Mouse (Mus musculus) liver, embryonic 13.5 days (tissue): ENCODE measurements around the gene Mettl7a2. TPM values are rescaled to one million over a fixed set of nuclear protein-coding genes. Genes with fewer than 3 reads are reported as not detected.
"Not testable (repeated sequence)": the region's sequence is repeated elsewhere in the genome, so short reads cannot be mapped to it uniquely, and the experiment has no call there.

ENCODE experiments used
- ATAC-seq: fragments of 200-750 bp; cut with Nextera tagmentation; 2 replicates; pipeline ENCODE4 v1.8.0; 2017; ENCODE audit warnings: low read depth, mild to moderate bottlenecking, moderate number of reproducible peaks, moderate library complexity
- DNase-seq: peaks from one replicate; pipeline ENCODE4 v3.0.0; 2022
- H3K27ac ChIP-seq: fragments of 300-500 bp; sonication (generic); 2 replicates; pipeline ENCODE4 v1.5.1; 2015; ENCODE audit warnings: moderate library complexity, mild to moderate bottlenecking, inconsistent platforms
- H3K27me3 ChIP-seq: fragments of 300-500 bp; sonication (generic); 2 replicates; pipeline ENCODE4 v1.6.1; 2015; ENCODE audit warnings: mild to moderate bottlenecking, inconsistent platforms
- H3K36me3 ChIP-seq: fragments of 300-500 bp; sonication (generic); 2 replicates; pipeline ENCODE4 v1.6.1; 2015; ENCODE audit warnings: mild to moderate bottlenecking, inconsistent platforms
- H3K4me1 ChIP-seq: fragments of 300-500 bp; sonication (generic); replicated peaks from 2 replicates; pipeline ENCODE4 v1.6.1; 2015; ENCODE audit warnings: inconsistent platforms
- H3K4me2 ChIP-seq: fragments of 300-500 bp; sonication (generic); 2 replicates; pipeline ENCODE4 v1.6.1; 2015; ENCODE audit warnings: inconsistent platforms, mild to moderate bottlenecking, moderate library complexity
- H3K4me3 ChIP-seq: fragments of 300-500 bp; sonication (generic); replicated peaks from 2 replicates; pipeline ENCODE4 v1.5.1; 2015; ENCODE audit warnings: mild to moderate bottlenecking, inconsistent platforms
- H3K9ac ChIP-seq: fragments of 300-500 bp; sonication (generic); 2 replicates; pipeline ENCODE4 v1.6.1; 2015; ENCODE audit warnings: mild to moderate bottlenecking, inconsistent platforms
- H3K9me3 ChIP-seq: fragments of 300-500 bp; sonication (generic); replicated peaks from 2 replicates; pipeline ENCODE4 v1.6.1; 2016; ENCODE audit warnings: inconsistent platforms
- WGBS: fragments of 180-500 bp; shearing (Covaris S2); methylation state at CpG from one replicate; pipeline ENCODE4 v1.1.7; 2015; ENCODE audit not compliant: insufficient replicate concordance; 5-methylcytosine and 5-hydroxymethylcytosine counted together
- polyA plus RNA-seq: library from polyadenylated mRNA; unstranded; fragments of >200 nt; fragmentation: Nextera tagmentation; extraction: Ambion mirVana; gene quantifications from 2 replicates; pipeline ENCODE4 v1.2.1, GENCODE M21; 2015

Mettl7a2 gene
- polyA plus RNA-seq: not detected in 2 replicates

- Histone ChIP-seq H3K9me3 (no peaks in the 10 kb centered on the region), H3K4me2 (no peak within 1 kb of the TSS), H3K4me1 (0 out of 2 replicates have a peak, but pooled peaks cover 8% of the 10 kb centered on the region), H3K9ac (no peak within 1 kb of the TSS), H3K27me3 (no peaks in the 10 kb centered on the region), H3K27ac (no peak within 1 kb of the TSS), H3K36me3 (no peaks in the 10 kb centered on the region), H3K4me3 (no peak within 1 kb of the TSS)
- ATAC-seq (no peak), DNase-seq (no peak)
- WGBS: 74% methylated on average over 10 of the region's 10 CpGs
Measured at GRCm38 (mm10) chr15:100352711-100353250, at the start of gene Mettl7a2, which contains the start of gene Methig1. TSS of gene Mettl7a2 (plus strand) at chr15:100353200. TSS of gene Methig1 (plus strand) at chr15:100353149.

GRCm38 (mm10) chr15:100303428-100304018, 49.5 kb upstream of the Mettl7a2 start:
- peak overlapping the region; percentile 87 for H3K4me2 ChIP-seq
- no peak for ATAC-seq
- H3K9me3 ChIP-seq: no peaks in the 10 kb centered on the region
- WGBS: 43% methylated on average over 8 of the region's 8 CpGs
- peak overlapping the region; percentile 83; the same call in 1 of the 2 replicates for H3K9ac ChIP-seq
- H3K27me3 ChIP-seq: no peaks in the 10 kb centered on the region
- peak overlapping the region; percentile 73 for H3K4me3 ChIP-seq
- peaks cover 57% of the 10 kb centered on the region for H3K4me1 ChIP-seq
- no peaks in the 10 kb centered on the region for H3K36me3 ChIP-seq
- DNase-seq: no peak
- peak overlapping the region; percentile 94 for H3K27ac ChIP-seq

- Histone ChIP-seq H3K4me2 (peak within 1 kb of the TSS; percentile 87), H3K36me3 (no peaks in the 10 kb centered on the region), H3K27ac (peak within 1 kb of the TSS; percentile 94), H3K27me3 (no peaks in the 10 kb centered on the region), H3K4me1 (peaks cover 56% of the 10 kb centered on the region), H3K9me3 (no peaks in the 10 kb centered on the region), H3K9ac (peak within 1 kb of the TSS; percentile 83), H3K4me3 (peak within 1 kb of the TSS; percentile 73)
- WGBS: under 1% methylated on average over 22 of the region's 30 CpGs
- ATAC-seq (peak; percentile 79), DNase-seq (peak; percentile 53)
Measured at GRCm38 (mm10) chr15:100304019-100304991, 48.7 kb upstream of the Mettl7a2 start, which contains the start of gene Mettl7a1. TSS of gene Mettl7a1 (plus strand) at chr15:100304140.

- H3K9ac ChIP-seq: no peak overlapping the region
- no peaks in the 10 kb centered on the region for H3K9me3 ChIP-seq
- H3K4me3 ChIP-seq: peak overlapping the region; percentile 73
- ATAC-seq (no peak), DNase-seq (no peak)
- WGBS: 50% methylated on average over 2 of the region's 2 CpGs
- peak overlapping the region; percentile 87 for H3K4me2 ChIP-seq
- no peaks in the 10 kb centered on the region for H3K27me3 ChIP-seq
- H3K36me3 ChIP-seq: no peaks in the 10 kb centered on the region
- H3K4me1 ChIP-seq: peaks cover 42% of the 10 kb centered on the region
- no peak overlapping the region; the same call in 1 of the 2 replicates for H3K27ac ChIP-seq
Measured at GRCm38 (mm10) chr15:100306201-100306600, 46.8 kb upstream of the Mettl7a2 start.

- peaks cover 52% of the 10 kb centered on the region for H3K4me1 ChIP-seq
- ATAC-seq: peak; percentile 56; the same call in 1 of the 2 replicates
- not testable (repeated sequence) for H3K9ac ChIP-seq, H3K9me3 ChIP-seq, H3K27ac ChIP-seq, H3K4me3 ChIP-seq, H3K27me3 ChIP-seq, H3K36me3 ChIP-seq
- 23% methylated on average over 11 of the region's 11 CpGs for WGBS
- DNase-seq: peak; percentile 31
- peak overlapping the region; percentile 26; the same call in 1 of the 2 replicates for H3K4me2 ChIP-seq
Measured at GRCm38 (mm10) chr15:100307438-100308096, 45.4 kb upstream of the Mettl7a2 start.

- Histone ChIP-seq H3K9me3 (no peaks in the 10 kb centered on the region), H3K4me1 (peaks cover 22% of the 10 kb centered on the region), H3K36me3 (peaks cover 14% of the 10 kb centered on the region; the same call in 1 of the 2 replicates), H3K4me3 (no peak overlapping the region), H3K27ac (no peak overlapping the region), H3K27me3 (no peaks in the 10 kb centered on the region), H3K9ac (no peak overlapping the region), H3K4me2 (no peak overlapping the region)
- 57% methylated on average over 2 of the region's 2 CpGs for WGBS
- DNase-seq (no peak), ATAC-seq (no peak)
Measured at GRCm38 (mm10) chr15:100312346-100312745, 40.7 kb upstream of the Mettl7a2 start.

GRCm38 (mm10) chr15:100314448-100315145, 38.4 kb upstream of the Mettl7a2 start:
- Histone ChIP-seq H3K4me1 (peaks cover 18% of the 10 kb centered on the region), H3K4me3 (no peak overlapping the region), H3K27ac (no peak overlapping the region), H3K9ac (no peak overlapping the region), H3K27me3 (no peaks in the 10 kb centered on the region), H3K9me3 (no peaks in the 10 kb centered on the region), H3K4me2 (no peak overlapping the region), H3K36me3 (peaks cover 14% of the 10 kb centered on the region; the same call in 1 of the 2 replicates)
- WGBS: 80% methylated on average over 5 of the region's 5 CpGs
- no peak for ATAC-seq
- no peak for DNase-seq

- not testable (repeated sequence) for H3K27ac ChIP-seq, DNase-seq
- 66% methylated on average over 4 of the region's 4 CpGs for WGBS
Measured at GRCm38 (mm10) chr15:100318014-100318671, 34.9 kb upstream of the Mettl7a2 start.

GRCm38 (mm10) chr15:100319884-100320283, 33.1 kb upstream of the Mettl7a2 start:
- Histone ChIP-seq H3K4me3 (no peak overlapping the region), H3K9ac (no peak overlapping the region), H3K27me3 (no peaks in the 10 kb centered on the region), H3K36me3 (peaks cover 2% of the 10 kb centered on the region; the same call in 1 of the 2 replicates), H3K27ac (peak overlapping the region; percentile 39; the same call in 1 of the 2 replicates), H3K4me2 (no peak overlapping the region), H3K9me3 (no peaks in the 10 kb centered on the region), H3K4me1 (peaks cover 18% of the 10 kb centered on the region)
- ATAC-seq (no peak), DNase-seq (no peak)
- WGBS: 63% methylated on average over 1 of the region's 1 CpGs

More at GRCm38 (mm10) chr15:100318014-100318671, 34.9 kb upstream of the Mettl7a2 start:
- H3K36me3 ChIP-seq: peaks cover 14% of the 10 kb centered on the region; the same call in 1 of the 2 replicates
- H3K4me3 ChIP-seq, H3K9me3 ChIP-seq, H3K27me3 ChIP-seq, H3K9ac ChIP-seq, H3K4me2 ChIP-seq: not testable (repeated sequence)
- peak; percentile 43; the same call in 1 of the 2 replicates for ATAC-seq
- H3K4me1 ChIP-seq: peaks cover 11% of the 10 kb centered on the region; the same call in 1 of the 2 replicates
